Mouse (Mus musculus) frontal cortex, postnatal 25 days (tissue): ENCODE results near the gene Vps13c.

Experiments
- DNase-seq, 2 experiments: peaks; one replicate each; pipeline ENCODE4 v3.0.0; 2022; ENCODE audit warnings: low spot score in 2 of 2

Vps13c gene

GRCm38 (mm10) chr9:68020776-68021365, 180.7 kb downstream of the Vps13c start:
- DNase-seq, result no peak

- no peak for DNase-seq
These were observed 182.3 kb downstream of the Vps13c start for GRCm38 (mm10) chr9:68022311-68023043.

GRCm38 (mm10) chr9:68028631-68029030, 188.4 kb downstream of the Vps13c start:
- DNase-seq, result no peak

GRCm38 (mm10) chr9:68033771-68034170, 193.6 kb downstream of the Vps13c start:
- no peak for DNase-seq
